Mouse (Mus musculus) heart, embryonic 14.5 days (tissue): Measurements from ENCODE around the gene Foxg1. TPM values are rescaled to one million over a fixed set of nuclear protein-coding genes. Genes with fewer than 3 reads are reported as not detected.

Source experiments
- polyA plus RNA-seq: library from polyadenylated mRNA; unstranded; fragments of >200 nt; fragmentation: Nextera tagmentation; extraction: Ambion mirVana; gene quantifications from 2 replicates; pipeline ENCODE4 v1.2.1, GENCODE M21; 2014

Gene Foxg1
- polyA plus RNA-seq, 1 experiment from 2014 or later = not detected

Other genes with a start within 250 kb of the Foxg1 start
- not detected in 2 replicates for gene Gm43517, start 2.5 kb downstream of the Foxg1 start, polyA plus RNA-seq